In genomic region chr8:114452781-114453221, GRCm38 (mm10) we compare ENCODE assay signal across 9 mouse cellular contexts. TPM values are rescaled to one million over a fixed set of nuclear protein-coding genes. Genes with fewer than 3 reads are reported as not detected.
DNase-seq lines count a peak whose midpoint lies in the region; TF ChIP-seq lines count a peak whose summit lies in the region.
"Had no signal": no experiment of that assay in that cellular context is flagged by ENCODE, and none has a peak within 500 bp of the region (broad histone marks: within the 10 kb centered on the region; RNA-seq: fewer than 3 reads in every experiment).

No protein-coding gene starts in this region.

- peak; percentile 76 for TF ChIP-seq CTCF in cortical plate, adult 2 months (IDR thresholded peaks at IDR 0.05; ENCODE audit: extremely low read depth, insufficient read depth, low read length)
- peak; percentile 52 for TF ChIP-seq CTCF in lung, adult 2 months (IDR thresholded peaks at IDR 0.05; ENCODE audit: insufficient read depth, low read length)

- no peak for TF ChIP-seq POLR2A in cortical plate, adult 2 months (IDR thresholded peaks at IDR 0.05; ENCODE audit: extremely low read depth, insufficient read depth, low read length)
- no peak for TF ChIP-seq POLR2A in lung, adult 2 months (IDR thresholded peaks at IDR 0.05; ENCODE audit: borderline replicate concordance, extremely low read depth, low read depth, low read length)

- DNase-seq in CD8-positive naive resting alpha-beta T cell, adult 2 months (ENCODE audit: low read depth in 2 of 2, low spot score in 2 of 2), result peak; percentile 39 to 49
- peak; percentile 80 for DNase-seq in ZHBTc4 (ENCODE audit: low read depth, low spot score)
- peak; percentile 41 to 57 for DNase-seq in heart, adult 9 months (ENCODE audit: low spot score in 2 of 2)
- DNase-seq in kidney, adult 9 months, result peak; percentile 68
- DNase-seq in lung, adult 2 months, result peak; percentile 67
- peak; percentile 31 for DNase-seq in ovary, adult 18-20 months (ENCODE audit: low spot score)
- DNase-seq in urinary bladder, postnatal 36 days (ENCODE audit: low spot score in 2 of 2), result peak; percentile 36 to 38

- no peak overlapping the region; the same call in 1 of the 2 replicates for H3K4me3 ChIP-seq in cortical plate, adult 2 months (ENCODE audit: insufficient read depth, low read length)
- H3K4me3 ChIP-seq in lung, adult 2 months (replicated peaks; ENCODE audit: extremely low read depth, low read depth, low read length), result no peak overlapping the region
- H3K4me3 ChIP-seq: limb, embryonic 12.5 days had no signal

- H3K4me1 ChIP-seq in cortical plate, adult 2 months (ENCODE audit: control insufficient read depth, insufficient read depth, low read length), result no peaks in the 10 kb centered on the region; the same call in 1 of the 2 replicates
- H3K4me1 ChIP-seq in lung, adult 2 months (ENCODE audit: control insufficient read depth, insufficient read depth, low read length), result no peaks in the 10 kb centered on the region

- WGBS in lung, adult 2 months, result 7% methylated on average over 9 of the region's 9 CpGs

- no peak overlapping the region for H3K27ac ChIP-seq in cortical plate, adult 2 months (ENCODE audit: insufficient read depth, low read length)
- H3K27ac ChIP-seq: limb, embryonic 12.5 days had no signal

RNA-seq across cellular contexts. Expression of gene Wwox, which starts 13.3 kb away (rescaled TPM):
- polyA plus RNA-seq in cortical plate, adult 2 months (2012; rRNA removed), result 17.3 and 17.8 TPM in 2 replicates
- polyA plus RNA-seq in lung, adult 2 months (2012; rRNA removed), result 8.5 and 8.7 TPM in 2 replicates

RNA-seq across cellular contexts. Expression of gene Clec3a, which starts 34.9 kb away (rescaled TPM):
- not detected in 2 replicates for polyA plus RNA-seq in cortical plate, adult 2 months (2012; rRNA removed)
- polyA plus RNA-seq in lung, adult 2 months (2012; rRNA removed), result not detected in 2 replicates
- polyA plus RNA-seq: limb, embryonic 12.5 days had no signal
